Mouse (Mus musculus): ENCODE measurements at regions not wholly inside any gene's neighbourhood (a gene's known extent, or its start where the extent isn't known, plus 50 kb on each side); places are given as distances from the start of the nearest gene placed in this dataset. TPM values are rescaled to one million over a fixed set of nuclear protein-coding genes. Genes with fewer than 3 reads are reported as not detected.

GRCm38 (mm10) chr2:159731305-159731704, 602.7 kb downstream of the Gm826 start:
- ATAC-seq (ENCODE audit: low FRiP score, low read depth): no peak
- Histone ChIP-seq H3K4me2 (replicated peaks) (no peak overlapping the region), H3K36me3 (no peaks in the 10 kb centered on the region), H3K4me1 (no peaks in the 10 kb centered on the region), H3K4me3 (no peak overlapping the region), H3K27ac (no peak overlapping the region), H3K9me3 (no peaks in the 10 kb centered on the region), H3K27me3 (no peaks in the 10 kb centered on the region), H3K9ac (no peak overlapping the region)

- no peak overlapping the region for H3K4me3 ChIP-seq
- no peak overlapping the region for H3K27ac ChIP-seq
- ATAC-seq (ENCODE audit: low FRiP score, low read depth): no peak
- H3K27me3 ChIP-seq: no peaks in the 10 kb centered on the region
- no peak overlapping the region for H3K9ac ChIP-seq
- WGBS: 16% methylated on average over 3 of the region's 3 CpGs
- H3K36me3 ChIP-seq: no peaks in the 10 kb centered on the region
- H3K9me3 ChIP-seq: no peaks in the 10 kb centered on the region
- H3K4me1 ChIP-seq: no peaks in the 10 kb centered on the region
- no peak overlapping the region for H3K4me2 ChIP-seq (replicated peaks)
Observed at GRCm38 (mm10) chr2:159732413-159732812, 601.5 kb downstream of the Gm826 start.

DNA sequence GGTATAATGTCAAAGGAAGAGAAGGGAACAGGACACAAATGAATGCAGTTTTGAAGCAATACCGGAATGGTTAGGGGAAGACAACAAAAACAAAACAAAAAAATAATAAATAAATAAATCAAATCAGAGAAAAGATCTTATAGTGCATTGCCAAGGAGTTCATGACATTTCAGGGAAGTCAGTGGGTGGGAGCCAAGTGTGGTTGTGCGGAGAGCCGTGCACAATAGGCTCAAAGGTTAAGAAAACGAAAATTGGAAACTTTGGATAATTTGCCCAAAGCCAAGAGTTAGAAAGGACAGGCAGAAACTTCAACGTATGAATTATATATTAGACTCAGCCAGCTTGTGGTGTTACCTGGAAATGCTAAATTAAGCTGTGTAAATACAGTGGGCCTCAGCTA, 599.4 kb downstream of the Gm826 start:
- H3K4me2 ChIP-seq (replicated peaks): no peak overlapping the region

DNA sequence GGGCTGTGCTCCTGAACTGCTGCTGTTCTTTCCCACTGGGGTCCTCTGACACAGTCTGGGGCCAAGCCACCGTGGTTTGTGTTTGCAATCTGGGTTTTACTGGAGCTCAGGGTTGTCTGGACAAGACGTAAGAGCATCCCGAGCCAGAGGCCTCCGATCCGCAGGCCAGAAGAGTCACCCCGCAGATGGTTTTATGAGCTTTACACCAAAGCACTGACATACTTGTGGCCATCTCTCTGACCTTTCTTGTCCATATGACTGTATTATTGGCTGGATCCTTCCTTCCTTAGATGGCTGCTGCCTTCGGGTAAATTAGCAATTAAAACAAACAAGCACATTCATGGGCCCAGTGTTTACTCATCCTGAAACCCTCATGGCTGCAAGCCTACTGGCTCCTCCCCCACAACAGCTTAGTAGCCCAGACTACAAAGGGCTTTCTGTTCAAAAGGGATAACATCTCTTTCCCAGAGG, 578.4 kb downstream of the Gm826 start:
- peaks cover 7% of the 10 kb centered on the region; the same call in 1 of the 2 replicates for H3K4me1 ChIP-seq
- H3K9me3 ChIP-seq: no peaks in the 10 kb centered on the region
- H3K9ac ChIP-seq: no peak overlapping the region
- H3K36me3 ChIP-seq: no peaks in the 10 kb centered on the region
- H3K4me2 ChIP-seq (replicated peaks): peak overlapping the region; percentile 30; the same call in 1 of the 2 replicates
- H3K27me3 ChIP-seq: no peaks in the 10 kb centered on the region
- no peak for ATAC-seq (ENCODE audit: low FRiP score, low read depth)
- H3K4me3 ChIP-seq: no peak overlapping the region
- H3K27ac ChIP-seq: no peak overlapping the region
- WGBS: 27% methylated on average over 7 of the region's 7 CpGs

More for the DNA sequence above, 599.4 kb downstream of the Gm826 start:
- no peak overlapping the region for H3K27ac ChIP-seq
- ATAC-seq (ENCODE audit: low FRiP score, low read depth): no peak
- no peaks in the 10 kb centered on the region for H3K4me1 ChIP-seq
- no peaks in the 10 kb centered on the region for H3K36me3 ChIP-seq
- H3K27me3 ChIP-seq: no peaks in the 10 kb centered on the region
- H3K9me3 ChIP-seq: no peaks in the 10 kb centered on the region
- no peak overlapping the region for H3K9ac ChIP-seq
- WGBS: 80% methylated on average over 5 of the region's 5 CpGs
- no peak overlapping the region for H3K4me3 ChIP-seq

- H3K9ac ChIP-seq: no peak overlapping the region
- no peak overlapping the region for H3K27ac ChIP-seq
- H3K4me1 ChIP-seq: peaks cover 2% of the 10 kb centered on the region; the same call in 1 of the 2 replicates
- no peaks in the 10 kb centered on the region for H3K27me3 ChIP-seq
- ATAC-seq (ENCODE audit: low FRiP score, low read depth): no peak
- H3K36me3 ChIP-seq: no peaks in the 10 kb centered on the region
- WGBS: 92% methylated on average over 6 of the region's 6 CpGs
- no peak overlapping the region for H3K4me2 ChIP-seq (replicated peaks)
- no peaks in the 10 kb centered on the region for H3K9me3 ChIP-seq
- H3K4me3 ChIP-seq: no peak overlapping the region
Observed at GRCm38 (mm10) chr2:159760806-159761205, 573.2 kb downstream of the Gm826 start.

DNA sequence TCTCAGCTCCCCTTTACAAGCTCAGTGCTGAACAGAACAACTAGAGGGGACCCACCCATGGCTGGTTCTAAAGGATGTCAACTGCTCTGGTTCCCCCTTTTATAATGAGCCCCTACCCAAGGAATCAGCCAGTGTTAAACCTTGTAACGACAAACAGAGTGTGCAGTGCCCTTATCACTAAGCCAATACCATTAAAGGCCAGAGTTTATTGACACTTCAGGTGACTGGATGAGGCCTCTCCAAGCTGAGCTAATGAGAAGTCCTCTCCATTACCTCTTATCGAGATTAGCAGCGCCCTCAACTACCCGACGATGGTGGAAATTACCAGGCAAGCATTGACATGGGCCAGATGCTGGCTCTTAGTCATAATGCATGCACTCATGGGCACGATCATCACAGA, 570.8 kb downstream of the Gm826 start:
- H3K9me3 ChIP-seq: no peaks in the 10 kb centered on the region
- H3K9ac ChIP-seq: no peak overlapping the region
- H3K27me3 ChIP-seq: no peaks in the 10 kb centered on the region
- no peak overlapping the region for H3K27ac ChIP-seq
- no peak for ATAC-seq (ENCODE audit: low FRiP score, low read depth)
- 51% methylated on average over 6 of the region's 6 CpGs for WGBS
- no peak overlapping the region for H3K4me2 ChIP-seq (replicated peaks)
- no peak overlapping the region for H3K4me3 ChIP-seq
- no peaks in the 10 kb centered on the region for H3K36me3 ChIP-seq
- H3K4me1 ChIP-seq: no peaks in the 10 kb centered on the region

Small RNAs in the stretch of these regions (microRNA-seq; reads per million reads assigned to microRNA genes)
- gene Gm44319: not detected
